Mouse (Mus musculus) bone marrow macrophage, adult 2 months (primary cell): ENCODE results near the gene Vps33b. TPM values are rescaled to one million over a fixed set of nuclear protein-coding genes. Genes with fewer than 3 reads are reported as not detected.

Source experiments
- H3K27ac ChIP-seq: 2 replicates; pipeline ENCODE4 v1.5.1; 2012; ENCODE audit warnings: low read depth, low read length; ENCODE audit not compliant: insufficient read depth
- H3K4me1 ChIP-seq: 2 replicates; pipeline ENCODE4 v1.6.1; 2012; ENCODE audit warnings: low read length; ENCODE audit not compliant: control insufficient read depth, insufficient read depth
- H3K4me3 ChIP-seq: 2 replicates; pipeline ENCODE4 v1.5.1; 2012; ENCODE audit warnings: mild to moderate bottlenecking, low read length, moderate library complexity; ENCODE audit not compliant: insufficient read depth
- CTCF ChIP-seq: IDR thresholded peaks from 2 replicates; pipeline ENCODE4 v1.5.1; 2012; ENCODE audit warnings: low read depth, mild to moderate bottlenecking, low read length, moderate library complexity
- POLR2A ChIP-seq: IDR thresholded peaks from 2 replicates; pipeline ENCODE4 v1.6.1; 2012; ENCODE audit warnings: mild to moderate bottlenecking, low read depth, low read length, borderline replicate concordance
- polyA plus RNA-seq: library from polyadenylated mRNA; stranded (reverse); fragments of >200 nt; gene quantifications from 2 replicates; pipeline ENCODE4 v1.2.4, GENCODE M21; 2012; ENCODE audit not compliant: missing spikeins, insufficient read depth, insufficient read length

The Vps33b gene
- polyA plus RNA-seq, 1 experiment, result 12.9 TPM

- peaks cover 8% of the 10 kb centered on the region for H3K4me1 ChIP-seq
- H3K4me3 ChIP-seq, result no peak overlapping the region
- TF ChIP-seq CTCF (no peak), POLR2A (no peak)
- no peak overlapping the region for H3K27ac ChIP-seq
These were observed 55.9 kb downstream of the Vps33b start for GRCm38 (mm10) chr7:80325292-80325868.

- peaks cover 8% of the 10 kb centered on the region for H3K4me1 ChIP-seq
- H3K27ac ChIP-seq, result no peak overlapping the region
- TF ChIP-seq POLR2A (no peak), CTCF (no peak)
- H3K4me3 ChIP-seq, result no peak overlapping the region
These were observed 56.6 kb downstream of the Vps33b start for GRCm38 (mm10) chr7:80326076-80326475.

- no peak overlapping the region for H3K4me3 ChIP-seq
- H3K27ac ChIP-seq, result no peak overlapping the region
- H3K4me1 ChIP-seq, result no peaks in the 10 kb centered on the region
- TF ChIP-seq POLR2A (no peak), CTCF (no peak)
These were observed 60.8 kb downstream of the Vps33b start for GRCm38 (mm10) chr7:80330278-80330677.

- no peak for TF ChIP-seq POLR2A
- Histone ChIP-seq H3K4me1 (no peaks in the 10 kb centered on the region), H3K4me3 (no peak overlapping the region), H3K27ac (no peak overlapping the region)
These were observed 62.0 kb downstream of the Vps33b start for GRCm38 (mm10) chr7:80331433-80331832.

- Histone ChIP-seq H3K4me3 (no peak overlapping the region), H3K4me1 (peaks cover 5% of the 10 kb centered on the region), H3K27ac (no peak overlapping the region)
- TF ChIP-seq CTCF, result no peak
- TF ChIP-seq POLR2A, result no peak
These were observed 65.4 kb downstream of the Vps33b start for GRCm38 (mm10) chr7:80334848-80335247.

GRCm38 (mm10) chr7:80336932-80337331 lies 67.5 kb downstream of the Vps33b start:
- H3K4me3 ChIP-seq, result no peak overlapping the region
- no peak overlapping the region for H3K27ac ChIP-seq
- peaks cover 5% of the 10 kb centered on the region for H3K4me1 ChIP-seq
- TF ChIP-seq POLR2A (no peak), CTCF (no peak)

- H3K27ac ChIP-seq, result no peak overlapping the region
- peaks cover 11% of the 10 kb centered on the region for H3K4me1 ChIP-seq
- no peak for TF ChIP-seq CTCF
- no peak for TF ChIP-seq POLR2A
- H3K4me3 ChIP-seq, result peak overlapping the region; percentile 64
These were observed 69.9 kb downstream of the Vps33b start for GRCm38 (mm10) chr7:80339371-80339770.

GRCm38 (mm10) chr7:80339793-80340628 lies 70.6 kb downstream of the Vps33b start:
- H3K4me1 ChIP-seq, result peaks cover 11% of the 10 kb centered on the region
- peak overlapping the region; percentile 64 for H3K4me3 ChIP-seq
- peak overlapping the region; percentile 58 for H3K27ac ChIP-seq
- 0 out of 2 replicates have a peak, but pooled peaks have one; percentile 27 for TF ChIP-seq CTCF
- no peak for TF ChIP-seq POLR2A

- no peak for TF ChIP-seq POLR2A
- peak; percentile 63 for TF ChIP-seq CTCF
- H3K27ac ChIP-seq, result peak within 1 kb of the TSS; percentile 58
These were observed 71.3 kb downstream of the Vps33b start, which contains the start of gene Unc45a for GRCm38 (mm10) chr7:80340793-80341192. Gene Unc45a (minus strand): TSS chr7:80341005.

More at GRCm38 (mm10) chr7:80340793-80341192, 71.3 kb downstream of the Vps33b start, which contains the start of gene Unc45a:
- Histone ChIP-seq H3K4me1 (peaks cover 11% of the 10 kb centered on the region), H3K4me3 (peak within 1 kb of the TSS; percentile 64)

Other genes with a start within 250 kb of the Vps33b start
- 125 and 138 TPM in 2 replicates for gene Zfp710, start 244.8 kb upstream of the Vps33b start, polyA plus RNA-seq
- 48.6 and 55.9 TPM in 2 replicates for gene Idh2, start 154.3 kb upstream of the Vps33b start, polyA plus RNA-seq
- 11.1 and 13.5 TPM in 2 replicates for gene Sema4b, start 82.8 kb upstream of the Vps33b start, polyA plus RNA-seq
- 69.3 and 76.2 TPM in 2 replicates for gene Cib1, start 36.8 kb upstream of the Vps33b start, polyA plus RNA-seq
- gene Gdpgp1, start 36.8 kb upstream of the Vps33b start, polyA plus RNA-seq, result 3.1 and 3.5 TPM in 2 replicates
- gene Ttll13, start 23.3 kb upstream of the Vps33b start, polyA plus RNA-seq, result not detected in 2 replicates
- gene Ngrn, start 8.4 kb upstream of the Vps33b start, polyA plus RNA-seq, result 23.2 and 24.0 TPM in 2 replicates
- 66.9 and 68.7 TPM in 2 replicates for gene Prc1, start 24.8 kb downstream of the Vps33b start, polyA plus RNA-seq
- gene Rccd1, start 54.8 kb downstream of the Vps33b start, polyA plus RNA-seq, result 5.5 and 6.8 TPM in 2 replicates
- gene Unc45a, start 71.4 kb downstream of the Vps33b start, polyA plus RNA-seq, result 13.3 and 17.6 TPM in 2 replicates
- gene Hddc3, start 73.5 kb downstream of the Vps33b start, polyA plus RNA-seq, result 6.2 and 7.5 TPM in 2 replicates
- 75.2 and 75.7 TPM in 2 replicates for gene Man2a2, start 101.7 kb downstream of the Vps33b start, polyA plus RNA-seq
- gene Fes, start 118.3 kb downstream of the Vps33b start, polyA plus RNA-seq, result 238 TPM in 2 replicates
- gene Furin, start 135.8 kb downstream of the Vps33b start, polyA plus RNA-seq, result 70.6 and 73.7 TPM in 2 replicates